Mouse (Mus musculus): ENCODE measurements around the gene Olfr963.

DNA sequence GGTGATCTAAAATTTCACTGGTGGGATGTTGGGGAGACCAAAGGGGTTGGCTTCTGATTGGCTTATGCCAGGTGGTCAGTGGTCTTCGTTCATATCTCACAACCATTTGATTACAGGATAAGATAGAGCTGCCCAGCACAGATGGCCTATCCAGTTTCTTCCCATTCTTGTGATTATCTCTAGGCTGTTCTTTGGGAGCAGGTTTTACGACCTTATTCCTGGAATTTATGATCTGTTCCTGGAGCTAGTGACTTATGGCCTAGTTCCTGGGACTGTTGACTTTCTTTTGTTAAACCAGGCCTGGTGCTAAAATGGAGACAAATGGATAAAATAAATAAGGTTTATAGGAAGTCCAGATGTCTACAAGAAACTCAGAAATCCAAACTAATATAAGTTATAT, 42.3 kb upstream of the Olfr963 start:
- TF ChIP-seq POLR2A (IDR thresholded peaks at IDR 0.05; ENCODE audit: insufficient read depth, low read length) (no peak), CTCF (IDR thresholded peaks at IDR 0.05; ENCODE audit: low read depth, low read length) (no peak)

Measured in ES-Bruce4 (cell line).